In genomic region chr2:128548262-128548661, GRCm38 (mm10) we compare ENCODE assay signal across 21 mouse cellular contexts. TPM values are rescaled to one million over a fixed set of nuclear protein-coding genes. Genes with fewer than 3 reads are reported as not detected.
DNase-seq lines count a peak whose midpoint lies in the region.
"Had no signal": no experiment of that assay in that cellular context is flagged by ENCODE, and none has a peak within 500 bp of the region (broad histone marks: within the 10 kb centered on the region; RNA-seq: fewer than 3 reads in every experiment).

No protein-coding gene starts in this region.

- peaks cover 10% of the 10 kb centered on the region for H3K4me1 ChIP-seq in heart, embryonic 10.5 days

- no peaks in the 10 kb centered on the region for H3K36me3 ChIP-seq in heart, embryonic 10.5 days
- H3K36me3 ChIP-seq: forebrain, embryonic 12.5 days; hindbrain, embryonic 12.5 days; midbrain, embryonic 12.5 days; neural tube, embryonic 13.5 days had no signal

- H3K9me3 ChIP-seq in heart, embryonic 10.5 days, result no peaks in the 10 kb centered on the region
- H3K9me3 ChIP-seq: forebrain, embryonic 12.5 days; hindbrain, embryonic 12.5 days; midbrain, embryonic 12.5 days; neural tube, embryonic 13.5 days had no signal

- H3K27me3 ChIP-seq in heart, embryonic 10.5 days (ENCODE audit: insufficient read depth, poor library complexity, severe bottlenecking), result peaks cover 6% of the 10 kb centered on the region
- H3K27me3 ChIP-seq: forebrain, embryonic 12.5 days; hindbrain, embryonic 12.5 days; midbrain, embryonic 12.5 days; neural tube, embryonic 13.5 days had no signal

- H3K4me3 ChIP-seq in heart, embryonic 10.5 days, result no peak overlapping the region
- H3K4me3 ChIP-seq: forebrain, embryonic 12.5 days; hindbrain, embryonic 12.5 days; midbrain, embryonic 12.5 days; neural tube, embryonic 13.5 days had no signal

- H3K27ac ChIP-seq in heart, embryonic 10.5 days, result no peak overlapping the region
- H3K27ac ChIP-seq: forebrain, embryonic 12.5 days; hindbrain, embryonic 12.5 days; midbrain, embryonic 12.5 days; neural tube, embryonic 13.5 days had no signal

- DNase-seq in kidney, postnatal 10 days, result peak; percentile 47
- DNase-seq in kidney, adult 8-10 months, result no peak
- DNase-seq in kidney, postnatal 4 days, result peak; percentile 32 to 58
- peak; percentile 40 for DNase-seq in lung, postnatal 14 days
- DNase-seq in spleen, postnatal 36 days (ENCODE audit: low spot score in 2 of 2), result no peak
- no peak for DNase-seq in embryo, embryonic 9.5 days (ENCODE audit: extremely low spot score)
- no peak for DNase-seq in heart, embryonic 10.5 days (ENCODE audit: low spot score)
- DNase-seq in cerebellum, adult 8-10 months, result no peak
- DNase-seq: adrenal gland, postnatal 10 days; cerebellum, adult 11 months; gastrocnemius, postnatal 25 days; heart, postnatal 10 days; right cerebral cortex, postnatal 4 days had no signal

- WGBS in heart, embryonic 10.5 days, result 57% methylated on average over 2 of the region's 2 CpGs

RNA-seq across cellular contexts. Expression of gene Spdye4c, which starts 42.7 kb away (rescaled TPM):
- polyA plus RNA-seq in heart, embryonic 10.5 days (2016; fragmentation: Nextera tagmentation; extraction: Ambion mirVana), result not detected in 2 replicates
- polyA plus RNA-seq: brain, embryonic 14.5 days; C2C12; forebrain, embryonic 12.5 days; frontal cortex, adult 2 months; hindbrain, embryonic 12.5 days; liver, adult 2 months; midbrain, embryonic 12.5 days; neural tube, embryonic 13.5 days had no signal

Comparison
In these comparisons a context has a peak if more than half of its experiments do, and no peak if none do; other contexts are left out.
1. DNase-seq: peak in kidney, postnatal 10 days (single experiment), kidney, postnatal 4 days (2 of 2) and lung, postnatal 14 days (single experiment); none in kidney, adult 8-10 months (0 of 2), spleen, postnatal 36 days (0 of 2), embryo, embryonic 9.5 days (single experiment), heart, embryonic 10.5 days (single experiment) and cerebellum, adult 8-10 months (single experiment).